Mouse (Mus musculus): ENCODE results near the gene Smarce1.

The Smarce1 gene

GRCm38 (mm10) chr11:99167576-99167975 is 63.2 kb downstream of the Smarce1 start:
- no peak for DNase-seq

- DNase-seq: no peak
These were observed 64.6 kb downstream of the Smarce1 start for GRCm38 (mm10) chr11:99166241-99166640.

- DNase-seq: no peak
These were observed 65.6 kb downstream of the Smarce1 start for GRCm38 (mm10) chr11:99165031-99165752.

GRCm38 (mm10) chr11:99162972-99163686 is 67.7 kb downstream of the Smarce1 start:
- DNase-seq: no peak

GRCm38 (mm10) chr11:99161648-99162047 is 69.2 kb downstream of the Smarce1 start:
- no peak for DNase-seq

GRCm38 (mm10) chr11:99160228-99160627 is 70.6 kb downstream of the Smarce1 start:
- DNase-seq: no peak

Data from right cerebral cortex, postnatal 4 days (tissue).